14 mouse cellular contexts compared by ENCODE assay signal in genomic region chr7:118765604-118766003, GRCm38 (mm10). TPM values are rescaled to one million over a fixed set of nuclear protein-coding genes. Genes with fewer than 3 reads are reported as not detected.
DNase-seq lines count a peak whose midpoint lies in the region; ATAC-seq and TF ChIP-seq lines count a peak whose summit lies in the region.
"Had no signal": no experiment of that assay in that cellular context is flagged by ENCODE, and none has a peak within 500 bp of the region (broad histone marks: within the 10 kb centered on the region; RNA-seq: fewer than 3 reads in every experiment).

No protein-coding gene starts in this region.

- in situ Hi-C loops in Patski (cut with MboI; ENCODE audit: low pct_unique_long_range_greater_than_20kb) = no loop called here

- CTCF ChIA-PET in Patski (lab: Charles Lee) = interaction anchor here (0.8 to 2.5 kb wide), 16 partner anchors 9 to 242 kb away, joined by 3 to 17 read pairs (median 3); no protein-coding TSS in a partner anchor

- peak; percentile 33 to 50 for DNase-seq in cerebellum, postnatal 14 days
- no peak for DNase-seq in cerebellum, adult 9-10 months
- no peak for DNase-seq in intestine, embryonic 14.5 days (ENCODE audit: low spot score)
- no peak for DNase-seq in Patski (ENCODE audit: low read depth, low spot score)
- peak; percentile 77 for DNase-seq in kidney, adult 9 months
- no peak for DNase-seq in testis, postnatal 14 days (ENCODE audit: low spot score)
- no peak for DNase-seq in spleen, postnatal 4 days (ENCODE audit: low spot score in 2 of 2)

- H3K27me3 ChIP-seq in intestine, embryonic 14.5 days (replicated peaks; ENCODE audit: control insufficient read depth, insufficient read depth, low read length) = no peaks in the 10 kb centered on the region
- H3K27me3 ChIP-seq in intestine, postnatal 0 days (replicated peaks; ENCODE audit: control insufficient read depth, insufficient read depth, low read length) = no peaks in the 10 kb centered on the region
- no peaks in the 10 kb centered on the region for H3K27me3 ChIP-seq in Patski
- H3K27me3 ChIP-seq: CH12.LX; embryonic facial prominence, embryonic 12.5 days; liver, embryonic 15.5 days; midbrain, embryonic 12.5 days; stomach, embryonic 15.5 days had no signal

- TF ChIP-seq CTCF in intestine, postnatal 0 days (IDR thresholded peaks at IDR 0.05; ENCODE audit: low read depth) = no peak
- TF ChIP-seq CTCF in Patski (IDR thresholded peaks at IDR 0.05) = no peak

- WGBS in intestine, embryonic 14.5 days = 68% methylated on average over 8 of the region's 8 CpGs
- WGBS in intestine, postnatal 0 days = 44% methylated on average over 8 of the region's 8 CpGs

- peaks cover 34% of the 10 kb centered on the region for H3K36me3 ChIP-seq in intestine, embryonic 14.5 days (ENCODE audit: control insufficient read depth, insufficient read depth, low read length)
- H3K36me3 ChIP-seq in intestine, postnatal 0 days (ENCODE audit: control insufficient read depth, insufficient read depth) = peaks cover 77% of the 10 kb centered on the region

- H3K9me3 ChIP-seq in intestine, embryonic 14.5 days (ENCODE audit: control insufficient read depth, low read length) = no peaks in the 10 kb centered on the region
- no peaks in the 10 kb centered on the region for H3K9me3 ChIP-seq in intestine, postnatal 0 days (ENCODE audit: control insufficient read depth)
- H3K9me3 ChIP-seq: embryonic facial prominence, embryonic 12.5 days; liver, embryonic 15.5 days; midbrain, embryonic 12.5 days; stomach, embryonic 15.5 days had no signal

- ATAC-seq in intestine, embryonic 14.5 days (replicated peaks; ENCODE audit: low FRiP score, low TSS enrichment, low read depth) = 0 out of 2 replicates have a peak, but pooled peaks have one; percentile 9
- no peak for ATAC-seq in intestine, postnatal 0 days
- peak; percentile 54 for ATAC-seq in Patski

- POLR2A ChIA-PET in Patski (lab: Charles Lee) = no interaction called here

- no peak overlapping the region for H3K9ac ChIP-seq in intestine, embryonic 14.5 days (ENCODE audit: low read length)
- no peak overlapping the region for H3K9ac ChIP-seq in intestine, postnatal 0 days (ENCODE audit: low read depth, low read length)
- H3K9ac ChIP-seq: embryonic facial prominence, embryonic 12.5 days; liver, embryonic 15.5 days; midbrain, embryonic 12.5 days; stomach, embryonic 15.5 days had no signal

- no peaks in the 10 kb centered on the region for H3K4me1 ChIP-seq in intestine, embryonic 14.5 days (replicated peaks; ENCODE audit: control insufficient read depth, insufficient read depth, low read length)
- no peaks in the 10 kb centered on the region for H3K4me1 ChIP-seq in intestine, postnatal 0 days (replicated peaks; ENCODE audit: control insufficient read depth, insufficient read depth, low read length)
- H3K4me1 ChIP-seq: embryonic facial prominence, embryonic 12.5 days; liver, embryonic 15.5 days; stomach, embryonic 15.5 days had no signal

- H3K4me3 ChIP-seq in intestine, embryonic 14.5 days (ENCODE audit: low read depth, low read length) = no peak overlapping the region
- no peak overlapping the region for H3K4me3 ChIP-seq in intestine, postnatal 0 days (ENCODE audit: low read depth, low read length)
- H3K4me3 ChIP-seq: embryonic facial prominence, embryonic 12.5 days; liver, embryonic 15.5 days; midbrain, embryonic 12.5 days; myocyte; stomach, embryonic 15.5 days had no signal

- H3K27ac ChIP-seq in intestine, embryonic 14.5 days (ENCODE audit: low read depth) = no peak overlapping the region
- no peak overlapping the region for H3K27ac ChIP-seq in intestine, postnatal 0 days (ENCODE audit: low read depth, low read length)
- H3K27ac ChIP-seq: embryonic facial prominence, embryonic 12.5 days; liver, embryonic 15.5 days; stomach, embryonic 15.5 days had no signal

- no peak overlapping the region for H3K4me2 ChIP-seq in intestine, embryonic 14.5 days (ENCODE audit: low read length)
- no peak overlapping the region for H3K4me2 ChIP-seq in intestine, postnatal 0 days (replicated peaks; ENCODE audit: low read depth)
- H3K4me2 ChIP-seq: embryonic facial prominence, embryonic 12.5 days; liver, embryonic 15.5 days; midbrain, embryonic 12.5 days; stomach, embryonic 15.5 days had no signal

RNA-seq across cellular contexts. Expression of gene Vps35l, which starts 25.6 kb away (rescaled TPM):
- polyA plus RNA-seq in intestine, embryonic 14.5 days (2014; fragmentation: Nextera tagmentation; extraction: Ambion mirVana) = 67.7 and 79.0 TPM in 2 replicates
- 55.3 and 57.8 TPM in 2 replicates for polyA plus RNA-seq in intestine, postnatal 0 days (2015; fragmentation: Nextera tagmentation; extraction: Ambion mirVana)
- polyA plus RNA-seq in Patski (2021) = 107 TPM

RNA-seq across cellular contexts. Expression of gene Ccp110, which starts 53.3 kb away (rescaled TPM):
- 8.3 and 9.0 TPM in 2 replicates for polyA plus RNA-seq in intestine, embryonic 14.5 days (2014; fragmentation: Nextera tagmentation; extraction: Ambion mirVana)
- 2.8 and 3.1 TPM in 2 replicates for polyA plus RNA-seq in intestine, postnatal 0 days (2015; fragmentation: Nextera tagmentation; extraction: Ambion mirVana)
- polyA plus RNA-seq in Patski (2021) = 21.3 TPM

Comparison
In these comparisons a context has a peak if more than half of its experiments do, and no peak if none do; other contexts are left out.
1. DNase-seq: peak in cerebellum, postnatal 14 days (2 of 2) and kidney, adult 9 months (single experiment); none in cerebellum, adult 9-10 months (single experiment), intestine, embryonic 14.5 days (single experiment), Patski (single experiment), testis, postnatal 14 days (single experiment) and spleen, postnatal 4 days (0 of 2).